Mouse (Mus musculus) heart, embryonic 16.5 days (tissue): ENCODE results near the gene Sprr2h. TPM values are rescaled to one million over a fixed set of nuclear protein-coding genes. Genes with fewer than 3 reads are reported as not detected.

Experiments
- ATAC-seq: fragments of 200-750 bp; cut with Nextera tagmentation; replicated peaks from 2 replicates; pipeline ENCODE4 v1.8.0; 2017; ENCODE audit warnings: moderate number of reproducible peaks; ENCODE audit not compliant: insufficient read depth, low FRiP score; ENCODE audit errors: extremely low read depth
- H3K27ac ChIP-seq: fragments of 300-500 bp; sonication (generic); 2 replicates; pipeline ENCODE4 v1.5.1; 2014; ENCODE audit warnings: mild to moderate bottlenecking, low read length, control low read depth, moderate library complexity
- H3K27me3 ChIP-seq: fragments of 300-500 bp; sonication (generic); 2 replicates; pipeline ENCODE4 v1.6.1; 2014; ENCODE audit warnings: low read length, mixed read lengths; ENCODE audit not compliant: control insufficient read depth, insufficient read depth
- H3K36me3 ChIP-seq: fragments of 300-500 bp; sonication (generic); 2 replicates; pipeline ENCODE4 v1.6.1; 2014; ENCODE audit not compliant: control insufficient read depth, insufficient read depth
- H3K4me1 ChIP-seq: fragments of 300-500 bp; sonication (generic); 2 replicates; pipeline ENCODE4 v1.6.1; 2014; ENCODE audit warnings: low read length, mixed read lengths; ENCODE audit not compliant: control insufficient read depth, insufficient read depth
- H3K4me2 ChIP-seq: fragments of 300-500 bp; sonication (generic); 2 replicates; pipeline ENCODE4 v1.6.1; 2014; ENCODE audit warnings: low read depth, mild to moderate bottlenecking, control low read depth, low read length
- H3K4me3 ChIP-seq: fragments of 300-500 bp; sonication (generic); 2 replicates; pipeline ENCODE4 v1.5.1; 2014; ENCODE audit warnings: mild to moderate bottlenecking, control low read depth, low read length
- H3K9ac ChIP-seq: fragments of 300-500 bp; sonication (generic); 2 replicates; pipeline ENCODE4 v1.6.1; 2014; ENCODE audit warnings: low read length, control low read depth
- H3K9me3 ChIP-seq: fragments of 300-500 bp; sonication (generic); replicated peaks from 2 replicates; pipeline ENCODE4 v1.6.1; 2016; ENCODE audit warnings: low read length; ENCODE audit not compliant: control insufficient read depth
- WGBS: fragments of 180-500 bp; shearing (Covaris S2); extraction: QIAGEN DNeasy Blood & Tissue Kit; methylation state at CpG from one replicate; pipeline ENCODE4 v1.1.7; 2014; 5-methylcytosine and 5-hydroxymethylcytosine counted together
- polyA plus RNA-seq: library from polyadenylated mRNA; unstranded; fragments of >200 nt; fragmentation: Nextera tagmentation; extraction: Ambion mirVana; gene quantifications from 2 replicates; pipeline ENCODE4 v1.2.1, GENCODE M21; 2015

The Sprr2h gene
- polyA plus RNA-seq, 1 experiment from 2014 or later = not detected

- Histone ChIP-seq H3K9ac (no peak within 1 kb of the TSS), H3K27ac (no peak within 1 kb of the TSS), H3K9me3 (no peaks in the 10 kb centered on the region), H3K27me3 (no peaks in the 10 kb centered on the region), H3K4me3 (no peak within 1 kb of the TSS), H3K4me1 (no peaks in the 10 kb centered on the region), H3K36me3 (no peaks in the 10 kb centered on the region), H3K4me2 (no peak within 1 kb of the TSS)
- 78% methylated on average over 2 of the region's 2 CpGs for WGBS
- ATAC-seq = no peak
Observed at GRCm38 (mm10) chr3:92417782-92418181, 32.3 kb downstream of the Sprr2h start, which contains the start of gene Sprr2j-ps. Gene Sprr2j-ps, plus strand, starts transcription at chr3:92418082.

- 82% methylated on average over 6 of the region's 6 CpGs for WGBS
- Histone ChIP-seq H3K4me1 (no peaks in the 10 kb centered on the region), H3K27me3 (no peaks in the 10 kb centered on the region), H3K9me3 (no peaks in the 10 kb centered on the region), H3K4me3 (no peak within 1 kb of the TSS), H3K9ac (no peak within 1 kb of the TSS), H3K36me3 (no peaks in the 10 kb centered on the region), H3K27ac (no peak within 1 kb of the TSS), H3K4me2 (no peak within 1 kb of the TSS)
- no peak for ATAC-seq
Observed at GRCm38 (mm10) chr3:92429323-92429722, 43.8 kb downstream of the Sprr2h start, which contains the start of gene Gm9774. Gene Gm9774, minus strand, starts transcription at chr3:92429423.

- no peak within 1 kb of the TSS for H3K4me2 ChIP-seq
- no peaks in the 10 kb centered on the region for H3K4me1 ChIP-seq
- no peak within 1 kb of the TSS for H3K9ac ChIP-seq
- H3K27ac ChIP-seq = no peak within 1 kb of the TSS
- H3K36me3 ChIP-seq = no peaks in the 10 kb centered on the region
- ATAC-seq = no peak
- H3K9me3 ChIP-seq = no peaks in the 10 kb centered on the region
- 85% methylated on average over 2 of the region's 2 CpGs for WGBS
- H3K4me3 ChIP-seq = no peak within 1 kb of the TSS
- H3K27me3 ChIP-seq = no peaks in the 10 kb centered on the region
Observed at GRCm38 (mm10) chr3:92432282-92432681, 46.8 kb downstream of the Sprr2h start, which contains the start of gene Sprr2k. Gene Sprr2k, plus strand, starts transcription at chr3:92432582.

Other genes with a start within 250 kb of the Sprr2h start
- gene Lelp1, start 242.9 kb upstream of the Sprr2h start, polyA plus RNA-seq = not detected in 2 replicates
- gene Sprr2a1, start 169.9 kb upstream of the Sprr2h start, polyA plus RNA-seq = 0.22 and 0.62 TPM in 2 replicates
- gene Sprr2a2, start 169.8 kb upstream of the Sprr2h start, polyA plus RNA-seq = 26.9 and 58.8 TPM in 2 replicates
- 1.9 and 3.6 TPM in 2 replicates for gene Sprr2a3, start 100.3 kb upstream of the Sprr2h start, polyA plus RNA-seq
- 0.21 TPM in 1 of 2 replicates, not detected in the other for gene Sprr2b, start 69.1 kb upstream of the Sprr2h start, polyA plus RNA-seq
- not detected in 2 replicates for gene Sprr2d, start 46.5 kb upstream of the Sprr2h start, polyA plus RNA-seq
- gene Sprr2e, start 33.5 kb upstream of the Sprr2h start, polyA plus RNA-seq = not detected in 2 replicates
- 0.35 TPM in 1 of 2 replicates, not detected in the other for gene Sprr2f, start 20.5 kb upstream of the Sprr2h start, polyA plus RNA-seq
- not detected in 2 replicates for gene Sprr2i, start 22.3 kb downstream of the Sprr2h start, polyA plus RNA-seq
- gene Sprr2j-ps, start 32.4 kb downstream of the Sprr2h start, polyA plus RNA-seq = not detected in 2 replicates
- gene Gm9774, start 43.7 kb downstream of the Sprr2h start, polyA plus RNA-seq = 3.8 and 18.9 TPM in 2 replicates
- gene Sprr2k, start 46.9 kb downstream of the Sprr2h start, polyA plus RNA-seq = not detected in 2 replicates
- 0.19 TPM in 1 of 2 replicates, not detected in the other for gene Sprr1b, start 53.1 kb downstream of the Sprr2h start, polyA plus RNA-seq
- gene Sprr3, start 73.0 kb downstream of the Sprr2h start, polyA plus RNA-seq = not detected in 2 replicates
- 1.2 and 1.6 TPM in 2 replicates for gene Sprr1a, start 100.2 kb downstream of the Sprr2h start, polyA plus RNA-seq
- gene Sprr4, start 114.8 kb downstream of the Sprr2h start, polyA plus RNA-seq = not detected in 2 replicates
- not detected in 2 replicates for gene 2310046K23Rik, start 148.8 kb downstream of the Sprr2h start, polyA plus RNA-seq
- 0.14 TPM in 1 of 2 replicates, not detected in the other for gene Ivl, start 188.1 kb downstream of the Sprr2h start, polyA plus RNA-seq
- gene Smcp, start 203.3 kb downstream of the Sprr2h start, polyA plus RNA-seq = not detected in 2 replicates
- gene 2210017I01Rik, start 221.8 kb downstream of the Sprr2h start, polyA plus RNA-seq = not detected in 2 replicates
- not detected in 2 replicates for gene Lce6a, start 236.0 kb downstream of the Sprr2h start, polyA plus RNA-seq